Mouse (Mus musculus) kidney, postnatal 0 days (tissue): ENCODE measurements around the gene Ash1l. TPM values are rescaled to one million over a fixed set of nuclear protein-coding genes. Genes with fewer than 3 reads are reported as not detected.
A peak's percentile ranks its signal among the peaks of the same experiment; 100 is the strongest.
"Not testable (repeated sequence)": the region's sequence is repeated elsewhere in the genome, so short reads cannot be mapped to it uniquely, and the experiment has no call there.

Experiments used
- ATAC-seq: fragments of 200-750 bp; cut with Nextera tagmentation; replicated peaks from 2 replicates; pipeline ENCODE4 v1.8.0; 2017; ENCODE audit warnings: low read depth, moderate number of reproducible peaks, moderate TSS enrichment, moderate library complexity; ENCODE audit not compliant: low FRiP score
- DNase-seq: peaks from one replicate; pipeline ENCODE4 v3.0.0-alpha.2; 2016; ENCODE audit warnings: low spot score
- H3K27ac ChIP-seq: fragments of 300-500 bp; sonication (generic); 2 replicates; pipeline ENCODE4 v1.5.1; 2014; ENCODE audit warnings: mild to moderate bottlenecking
- H3K27me3 ChIP-seq: fragments of 300-500 bp; sonication (generic); 2 replicates; pipeline ENCODE4 v1.6.1; 2014; ENCODE audit warnings: low read length, mixed read lengths; ENCODE audit not compliant: insufficient read depth
- H3K36me3 ChIP-seq: fragments of 300-500 bp; sonication (generic); 2 replicates; pipeline ENCODE4 v1.6.1; 2014; ENCODE audit warnings: low read length, mixed read lengths; ENCODE audit not compliant: insufficient read depth
- H3K4me1 ChIP-seq: fragments of 300-500 bp; sonication (generic); replicated peaks from 2 replicates; pipeline ENCODE4 v1.6.1; 2014; ENCODE audit warnings: antibody characterized with exemption, low read length, mixed read lengths; ENCODE audit not compliant: insufficient read depth
- H3K4me2 ChIP-seq: fragments of 300-500 bp; sonication (generic); 2 replicates; pipeline ENCODE4 v1.6.1; 2014; ENCODE audit warnings: mild to moderate bottlenecking, low read length, moderate library complexity, mixed read lengths
- H3K4me3 ChIP-seq: fragments of 300-500 bp; sonication (generic); replicated peaks from 2 replicates; pipeline ENCODE4 v1.5.1; 2014; ENCODE audit warnings: low read depth, low read length
- H3K9ac ChIP-seq: fragments of 300-500 bp; sonication (generic); 2 replicates; pipeline ENCODE4 v1.6.1; 2014; ENCODE audit warnings: low read depth, low read length
- H3K9me3 ChIP-seq: fragments of 300-500 bp; sonication (generic); replicated peaks from 2 replicates; pipeline ENCODE4 v1.6.1; 2016; ENCODE audit warnings: low read length, inconsistent platforms, mixed read lengths
- CTCF ChIP-seq: IDR thresholded peaks from 2 replicates; pipeline ENCODE4 v1.5.1; 2016; ENCODE audit warnings: antibody characterized with exemption, low read depth, mild to moderate bottlenecking, moderate library complexity
- WGBS: fragments of 180-500 bp; shearing (Covaris S2); extraction: QIAGEN DNeasy Blood & Tissue Kit; methylation state at CpG from one replicate; pipeline ENCODE4 v1.1.7; 2014; 5-methylcytosine and 5-hydroxymethylcytosine counted together
- polyA plus RNA-seq: library from polyadenylated mRNA; unstranded; fragments of >200 nt; fragmentation: Nextera tagmentation; extraction: Ambion mirVana; gene quantifications from 2 replicates; pipeline ENCODE4 v1.2.1, GENCODE M21; 2015

Ash1l gene
- polyA plus RNA-seq, 1 experiment from 2014 or later = 13.0 TPM

- ATAC-seq (no peak; the same call in 1 of the 2 replicates), DNase-seq (peak; percentile 69)
- Histone ChIP-seq H3K9ac (no peak overlapping the region), H3K27ac (no peak overlapping the region), H3K36me3 (peaks cover 40% of the 10 kb centered on the region), H3K4me2 (no peak overlapping the region), H3K4me1 (no peaks in the 10 kb centered on the region), H3K9me3 (no peaks in the 10 kb centered on the region), H3K27me3 (no peaks in the 10 kb centered on the region), H3K4me3 (no peak overlapping the region)
- WGBS = 46% methylated on average over 4 of the region's 4 CpGs
- TF ChIP-seq CTCF = no peak
Measured at GRCm38 (mm10) chr3:88983921-88984381, 33.5 kb downstream of the Ash1l start.

- no peak for TF ChIP-seq CTCF
- no peak for ATAC-seq
- no peak overlapping the region for H3K4me3 ChIP-seq
- H3K27ac ChIP-seq = 0 out of 2 replicates have a peak overlapping the region, but pooled peaks have one; percentile 4
- 61% methylated on average over 2 of the region's 2 CpGs for WGBS
- peak; percentile 3 for DNase-seq
- peaks cover 9% of the 10 kb centered on the region for H3K36me3 ChIP-seq
- H3K9ac ChIP-seq = no peak overlapping the region
- no peak overlapping the region for H3K4me2 ChIP-seq
- H3K9me3 ChIP-seq = no peaks in the 10 kb centered on the region
- H3K27me3 ChIP-seq = no peaks in the 10 kb centered on the region
- H3K4me1 ChIP-seq = no peaks in the 10 kb centered on the region
Measured at GRCm38 (mm10) chr3:88992793-88993192, 42.4 kb downstream of the Ash1l start.

- no peak for TF ChIP-seq CTCF
- 94% methylated on average over 7 of the region's 7 CpGs for WGBS
- no peak overlapping the region for H3K9ac ChIP-seq
- H3K27me3 ChIP-seq = no peaks in the 10 kb centered on the region
- H3K27ac ChIP-seq = no peak overlapping the region
- ATAC-seq = no peak
- H3K36me3 ChIP-seq = peaks cover 20% of the 10 kb centered on the region; the same call in 1 of the 2 replicates
- no peak for DNase-seq
- no peaks in the 10 kb centered on the region for H3K9me3 ChIP-seq
- H3K4me2 ChIP-seq = no peak overlapping the region
- H3K4me1 ChIP-seq = no peaks in the 10 kb centered on the region
- no peak overlapping the region for H3K4me3 ChIP-seq
Measured at GRCm38 (mm10) chr3:89001536-89001935, 51.1 kb downstream of the Ash1l start.

- H3K9me3 ChIP-seq, H3K4me2 ChIP-seq, H3K4me1 ChIP-seq, ATAC-seq, H3K4me3 ChIP-seq, H3K27me3 ChIP-seq, H3K27ac ChIP-seq, DNase-seq, H3K9ac ChIP-seq: not testable (repeated sequence)
- peak; percentile 63 for TF ChIP-seq CTCF
- WGBS = 94% methylated on average over 5 of the region's 5 CpGs
- H3K36me3 ChIP-seq = peaks cover 33% of the 10 kb centered on the region
Measured at GRCm38 (mm10) chr3:89030896-89031295, 80.5 kb downstream of the Ash1l start.

- Histone ChIP-seq H3K4me2 (no peak overlapping the region), H3K27me3 (no peaks in the 10 kb centered on the region), H3K27ac (no peak overlapping the region), H3K4me3 (no peak overlapping the region), H3K9me3 (no peaks in the 10 kb centered on the region), H3K4me1 (no peaks in the 10 kb centered on the region), H3K9ac (no peak overlapping the region), H3K36me3 (peaks cover 55% of the 10 kb centered on the region)
- 95% methylated on average over 4 of the region's 4 CpGs for WGBS
- ATAC-seq (no peak), DNase-seq (no peak)
- TF ChIP-seq CTCF = no peak
Measured at GRCm38 (mm10) chr3:89043359-89043758, 92.9 kb downstream of the Ash1l start.

- no peak overlapping the region for H3K4me3 ChIP-seq
- no peak for TF ChIP-seq CTCF
- H3K27me3 ChIP-seq = no peaks in the 10 kb centered on the region
- no peak for DNase-seq
- H3K4me1 ChIP-seq = no peaks in the 10 kb centered on the region
- no peak overlapping the region for H3K27ac ChIP-seq
- H3K36me3 ChIP-seq = peaks cover 39% of the 10 kb centered on the region
- no peak overlapping the region for H3K4me2 ChIP-seq
- WGBS = 92% methylated on average over 9 of the region's 9 CpGs
- no peaks in the 10 kb centered on the region for H3K9me3 ChIP-seq
- ATAC-seq = no peak
- no peak overlapping the region for H3K9ac ChIP-seq
Measured at GRCm38 (mm10) chr3:89058361-89058760, 107.9 kb downstream of the Ash1l start.

GRCm38 (mm10) chr3:89058783-89059182 lies 108.4 kb downstream of the Ash1l start:
- Histone ChIP-seq H3K4me2 (no peak overlapping the region), H3K9ac (no peak overlapping the region), H3K36me3 (peaks cover 42% of the 10 kb centered on the region), H3K27me3 (no peaks in the 10 kb centered on the region), H3K4me1 (no peaks in the 10 kb centered on the region), H3K27ac (no peak overlapping the region), H3K9me3 (no peaks in the 10 kb centered on the region), H3K4me3 (no peak overlapping the region)
- TF ChIP-seq CTCF = peak; percentile 67
- peak; percentile 27 for DNase-seq
- 84% methylated on average over 3 of the region's 3 CpGs for WGBS
- no peak for ATAC-seq
